Mouse (Mus musculus) liver, adult 2 months (tissue): ENCODE data around the gene Zdhhc22.

Experiments used
- CTCF ChIP-seq: fragments of 200-500 bp; IDR thresholded peaks from 2 replicates; pipeline ENCODE4 v1.5.1; 2011; ENCODE audit warnings: low read depth, low read length, control low read depth
- POLR2A ChIP-seq: fragments of 200-500 bp; IDR thresholded peaks from 2 replicates; pipeline ENCODE4 v1.6.1; 2011; ENCODE audit warnings: low read length, control low read depth; ENCODE audit not compliant: insufficient read depth; ENCODE audit errors: extremely low read depth

- TF ChIP-seq CTCF (no peak), POLR2A (no peak)
Measured at GRCm38 (mm10) chr12:86959661-86960060, 30.6 kb downstream of the Zdhhc22 start.
